Mouse (Mus musculus) liver, embryonic 14.5 days (tissue): Measurements from ENCODE around the gene Ppp1r21. TPM values are rescaled to one million over a fixed set of nuclear protein-coding genes. Genes with fewer than 3 reads are reported as not detected.

ENCODE experiments used
- ATAC-seq: fragments of 200-750 bp; cut with Nextera tagmentation; 2 replicates; pipeline ENCODE4 v1.8.0; 2017; ENCODE audit warnings: moderate number of reproducible peaks, mild to moderate bottlenecking, moderate library complexity; ENCODE audit not compliant: insufficient read depth
- DNase-seq, 3 experiments: peaks; one replicate each; pipeline ENCODE4 v3.0.0-alpha.2; 2012 to 2013; ENCODE audit warnings: low read depth in 3 of 3, low spot score in 3 of 3
- H3K27ac ChIP-seq: fragments of 300-500 bp; sonication (generic); 2 replicates; pipeline ENCODE4 v1.5.1; 2014; ENCODE audit warnings: moderate library complexity, mild to moderate bottlenecking, control low read depth, inconsistent platforms
- H3K27me3 ChIP-seq: fragments of 300-500 bp; sonication (generic); 2 replicates; pipeline ENCODE4 v1.6.1; 2014; ENCODE audit warnings: mild to moderate bottlenecking, low read length, moderate library complexity; ENCODE audit not compliant: control insufficient read depth, insufficient read depth
- H3K36me3 ChIP-seq: fragments of 300-500 bp; sonication (generic); replicated peaks from 2 replicates; pipeline ENCODE4 v1.6.1; 2014; ENCODE audit warnings: low read depth; ENCODE audit not compliant: control insufficient read depth, insufficient read depth
- H3K4me1 ChIP-seq, 2 experiments: fragments of 200-500 bp in 1 of 2; fragments of 300-500 bp in 1 of 2; sonication (generic) in 1 of 2; replicated peaks; 2 replicates each; pipeline ENCODE4 v1.6.1; 2012 to 2014; ENCODE audit warnings: antibody characterized with exemption in 1 of 2, inconsistent platforms in 1 of 2, low read length in 1 of 2; ENCODE audit not compliant: control insufficient read depth in 2 of 2, insufficient read depth in 2 of 2
- H3K4me2 ChIP-seq: fragments of 300-500 bp; sonication (generic); 2 replicates; pipeline ENCODE4 v1.6.1; 2014; ENCODE audit warnings: low read depth, mild to moderate bottlenecking, control low read depth, moderate library complexity
- H3K4me3 ChIP-seq, 2 experiments: fragments of 200-500 bp in 1 of 2; fragments of 300-500 bp in 1 of 2; sonication (generic) in 1 of 2; 2 replicates each; pipeline ENCODE4 v1.5.1; 2012 to 2014; ENCODE audit warnings: low read depth in 2 of 2, low read length in 2 of 2, mild to moderate bottlenecking in 2 of 2, control low read depth in 1 of 2, inconsistent platforms in 1 of 2, moderate library complexity in 1 of 2; ENCODE audit not compliant: insufficient read depth in 1 of 2
- H3K9ac ChIP-seq: fragments of 300-500 bp; sonication (generic); replicated peaks from 2 replicates; pipeline ENCODE4 v1.6.1; 2014; ENCODE audit warnings: mild to moderate bottlenecking, control low read depth, moderate library complexity
- H3K9me3 ChIP-seq: fragments of 300-500 bp; sonication (generic); 2 replicates; pipeline ENCODE4 v1.6.1; 2016; ENCODE audit warnings: low read length, mixed read lengths; ENCODE audit not compliant: control insufficient read depth
- CTCF ChIP-seq: IDR thresholded peaks from 2 replicates; pipeline ENCODE4 v1.5.1; 2016; ENCODE audit warnings: antibody characterized with exemption, low read depth, control low read depth
- EP300 ChIP-seq: IDR thresholded peaks from 2 replicates; pipeline ENCODE4 v1.6.1; 2016; ENCODE audit warnings: antibody characterized with exemption, low read depth
- WGBS: fragments of 180-500 bp; shearing (Covaris S2); extraction: QIAGEN DNeasy Blood & Tissue Kit; methylation state at CpG from one replicate; pipeline ENCODE4 v1.1.7; 2014; ENCODE audit not compliant: insufficient replicate concordance; 5-methylcytosine and 5-hydroxymethylcytosine counted together
- polyA plus RNA-seq, 2 experiments: library from polyadenylated mRNA; depleted of rRNA in 1 of 2; stranded (reverse) in 1 of 2; unstranded in 1 of 2; fragments of >200 nt; fragmentation: Nextera tagmentation in 1 of 2; extraction: Ambion mirVana in 1 of 2; gene quantifications; 2 replicates each; pipeline versions ENCODE4 v1.2.1 to v1.2.3; 2012 to 2014

The Ppp1r21 gene
- polyA plus RNA-seq, 2 experiments, result 8.8 to 11.2 TPM

DNA sequence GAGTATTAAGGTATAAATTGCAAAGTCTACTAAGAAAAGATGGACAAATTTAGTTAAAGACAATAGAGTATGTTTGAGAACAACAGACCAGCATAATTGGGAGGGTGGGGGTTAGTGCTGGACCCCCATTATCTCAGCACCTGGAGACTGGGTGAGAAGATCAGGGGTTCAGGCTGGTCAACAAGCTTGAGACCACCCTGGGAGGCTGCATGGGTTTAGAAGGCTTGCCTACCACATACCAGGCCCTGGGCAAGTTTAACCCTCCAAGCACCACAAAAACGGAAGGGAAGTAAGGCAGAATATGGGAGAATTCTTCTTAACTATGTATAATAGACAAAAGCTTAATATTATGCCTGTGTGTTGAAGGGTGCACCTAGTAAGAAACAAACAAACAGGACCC, 45.0 kb upstream of the Ppp1r21 start:
- H3K27ac ChIP-seq, result no peak overlapping the region
- H3K9me3 ChIP-seq, result no peaks in the 10 kb centered on the region
- no peak overlapping the region for H3K4me3 ChIP-seq
- no peak overlapping the region for H3K9ac ChIP-seq
- TF ChIP-seq CTCF (no peak), EP300 (no peak)
- H3K4me2 ChIP-seq, result no peak overlapping the region
- peaks cover 13 to 21% of the 10 kb centered on the region in 2 experiments for H3K4me1 ChIP-seq
- DNase-seq, result no peak
- no peaks in the 10 kb centered on the region for H3K27me3 ChIP-seq
- H3K36me3 ChIP-seq, result peaks cover 3% of the 10 kb centered on the region
- WGBS, result 83% methylated on average over 1 of the region's 1 CpGs
- ATAC-seq, result no peak

DNA sequence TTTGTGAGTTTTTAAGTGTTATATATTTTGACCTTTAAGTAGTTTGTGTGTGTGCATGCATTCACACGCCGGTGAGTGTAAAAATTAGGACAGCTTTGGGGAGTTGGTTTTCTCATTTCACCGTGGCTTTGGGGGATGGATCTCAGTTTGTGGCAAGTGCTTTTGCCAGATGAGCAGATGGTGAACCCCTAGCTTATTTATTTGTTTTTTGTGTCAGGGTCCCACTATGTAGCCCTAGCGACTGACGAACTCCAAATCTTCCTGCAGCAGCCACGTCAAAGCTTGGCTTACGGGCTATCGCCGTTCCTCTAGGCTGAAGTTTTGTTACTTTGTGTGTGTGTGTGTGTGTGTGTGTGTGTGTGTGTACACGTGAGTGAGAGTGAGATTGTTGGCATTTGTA, 39.4 kb upstream of the Ppp1r21 start:
- Histone ChIP-seq H3K4me2 (no peak overlapping the region), H3K36me3 (peaks cover 11% of the 10 kb centered on the region), H3K9ac (no peak overlapping the region), H3K4me3 (no peak overlapping the region), H3K9me3 (no peaks in the 10 kb centered on the region), H3K4me1 (no peaks in the 10 kb centered on the region), H3K27ac (no peak overlapping the region), H3K27me3 (no peaks in the 10 kb centered on the region)
- no peak for TF ChIP-seq EP300
- no peak for TF ChIP-seq CTCF
- DNase-seq, result no peak
- 87% methylated on average over 10 of the region's 10 CpGs for WGBS
- no peak for ATAC-seq

DNA sequence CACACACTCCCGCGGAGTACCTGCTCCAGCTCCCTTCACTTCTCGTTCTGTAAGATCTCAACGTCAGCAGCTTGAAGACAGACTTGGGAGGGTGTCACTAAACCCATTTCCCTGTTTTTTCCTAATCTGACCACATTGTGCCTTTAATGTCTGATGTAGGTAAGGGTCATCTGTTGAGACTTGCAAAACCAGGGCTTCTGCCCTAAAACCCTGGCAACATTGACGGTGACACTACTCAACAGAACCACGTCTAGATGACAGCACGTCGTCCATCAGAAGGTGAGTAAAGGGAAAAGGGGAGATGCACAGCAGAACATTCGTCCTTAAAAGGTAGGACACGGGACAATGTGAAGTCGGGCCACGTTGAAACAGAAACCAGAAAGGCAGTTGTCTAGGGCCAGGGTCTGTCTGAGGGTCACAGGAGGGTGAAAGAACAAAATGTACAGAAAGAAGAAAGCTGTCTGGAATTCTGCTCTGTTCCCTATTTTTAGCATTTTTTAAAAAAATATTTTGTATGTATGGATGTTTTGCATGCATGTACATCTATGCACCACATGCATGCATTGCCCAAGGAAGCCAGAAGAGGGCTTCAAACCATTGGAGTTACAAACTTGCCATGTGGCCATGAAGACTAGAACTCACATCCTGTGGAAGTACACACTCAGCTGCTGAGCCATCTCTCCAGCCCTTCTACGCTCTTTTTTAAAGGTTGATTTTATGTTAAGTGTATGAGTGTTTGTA, 38.4 kb upstream of the Ppp1r21 start:
- TF ChIP-seq EP300 (no peak), CTCF (peak; percentile 34; the same call in 1 of the 2 replicates)
- Histone ChIP-seq H3K27me3 (no peaks in the 10 kb centered on the region), H3K9ac (no peak overlapping the region), H3K4me2 (no peak overlapping the region), H3K9me3 (no peaks in the 10 kb centered on the region), H3K4me3 (no peak overlapping the region), H3K4me1 (no peaks in the 10 kb centered on the region), H3K27ac (no peak overlapping the region), H3K36me3 (peaks cover 8% of the 10 kb centered on the region)
- ATAC-seq (no peak), DNase-seq (no peak)
- WGBS, result 89% methylated on average over 13 of the region's 13 CpGs

DNA sequence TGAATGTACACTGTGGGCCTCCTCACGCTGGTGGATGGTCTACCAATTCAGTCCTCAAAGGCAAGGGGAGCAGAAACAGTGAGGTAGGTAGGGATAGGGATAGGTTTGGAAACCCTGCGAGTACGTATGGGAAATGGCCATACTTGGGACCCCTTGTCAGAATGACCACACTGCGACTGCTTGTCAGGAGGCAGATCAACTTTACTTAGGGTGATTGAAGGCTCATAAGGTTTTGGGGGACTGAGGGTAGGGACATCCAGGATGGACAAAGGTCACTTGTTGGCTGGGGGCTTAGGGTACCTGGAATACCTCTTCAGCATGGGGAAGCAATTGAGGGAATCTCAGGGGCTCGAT, 37.8 kb upstream of the Ppp1r21 start:
- H3K4me2 ChIP-seq, result no peak overlapping the region
- H3K9ac ChIP-seq, result no peak overlapping the region
- no peak overlapping the region for H3K27ac ChIP-seq
- no peak for ATAC-seq
- no peaks in the 10 kb centered on the region for H3K9me3 ChIP-seq
- no peaks in the 10 kb centered on the region for H3K27me3 ChIP-seq
- H3K4me1 ChIP-seq, result no peaks in the 10 kb centered on the region
- WGBS, result 88% methylated on average over 5 of the region's 5 CpGs
- peaks cover 7% of the 10 kb centered on the region for H3K36me3 ChIP-seq
- DNase-seq, result no peak
- TF ChIP-seq EP300, result no peak
- no peak for TF ChIP-seq CTCF
- H3K4me3 ChIP-seq, result no peak overlapping the region

DNA sequence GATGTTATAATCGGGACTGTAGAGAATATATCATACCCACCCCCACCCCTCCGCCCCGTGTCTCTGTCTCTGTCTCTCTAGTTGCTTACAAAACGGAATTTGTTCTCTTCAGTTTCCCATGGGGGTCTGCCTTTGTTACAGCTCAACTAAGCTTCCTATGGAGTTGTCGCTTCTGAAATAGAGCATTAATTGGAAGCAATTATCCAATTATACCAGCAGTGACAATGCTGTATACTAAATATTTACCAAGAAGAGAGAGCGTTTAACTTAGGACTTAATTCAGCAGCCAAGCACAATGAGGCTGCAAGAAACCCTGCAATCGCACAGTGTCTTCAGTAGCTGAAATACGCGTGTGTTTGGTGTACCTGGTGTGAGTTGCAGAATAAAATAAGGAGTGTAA, 36.4 kb upstream of the Ppp1r21 start:
- Histone ChIP-seq H3K36me3 (peaks cover 7% of the 10 kb centered on the region), H3K27ac (no peak overlapping the region), H3K27me3 (no peaks in the 10 kb centered on the region), H3K9me3 (no peaks in the 10 kb centered on the region), H3K4me2 (no peak overlapping the region), H3K4me1 (no peaks in the 10 kb centered on the region), H3K4me3 (no peak overlapping the region), H3K9ac (no peak overlapping the region)
- no peak for DNase-seq
- TF ChIP-seq CTCF (no peak), EP300 (no peak)
- WGBS, result 77% methylated on average over 9 of the region's 9 CpGs
- no peak for ATAC-seq
